Mouse (Mus musculus) retina, postnatal 7 days (tissue): ENCODE results near the gene Borcs7.
A peak's percentile ranks its signal among the peaks of the same experiment; 100 is the strongest.

ENCODE experiments used
- DNase-seq: peaks from one replicate; pipeline ENCODE4 v3.0.0-alpha.2; 2012; ENCODE audit warnings: low read depth, low spot score

Borcs7 gene

DNA sequence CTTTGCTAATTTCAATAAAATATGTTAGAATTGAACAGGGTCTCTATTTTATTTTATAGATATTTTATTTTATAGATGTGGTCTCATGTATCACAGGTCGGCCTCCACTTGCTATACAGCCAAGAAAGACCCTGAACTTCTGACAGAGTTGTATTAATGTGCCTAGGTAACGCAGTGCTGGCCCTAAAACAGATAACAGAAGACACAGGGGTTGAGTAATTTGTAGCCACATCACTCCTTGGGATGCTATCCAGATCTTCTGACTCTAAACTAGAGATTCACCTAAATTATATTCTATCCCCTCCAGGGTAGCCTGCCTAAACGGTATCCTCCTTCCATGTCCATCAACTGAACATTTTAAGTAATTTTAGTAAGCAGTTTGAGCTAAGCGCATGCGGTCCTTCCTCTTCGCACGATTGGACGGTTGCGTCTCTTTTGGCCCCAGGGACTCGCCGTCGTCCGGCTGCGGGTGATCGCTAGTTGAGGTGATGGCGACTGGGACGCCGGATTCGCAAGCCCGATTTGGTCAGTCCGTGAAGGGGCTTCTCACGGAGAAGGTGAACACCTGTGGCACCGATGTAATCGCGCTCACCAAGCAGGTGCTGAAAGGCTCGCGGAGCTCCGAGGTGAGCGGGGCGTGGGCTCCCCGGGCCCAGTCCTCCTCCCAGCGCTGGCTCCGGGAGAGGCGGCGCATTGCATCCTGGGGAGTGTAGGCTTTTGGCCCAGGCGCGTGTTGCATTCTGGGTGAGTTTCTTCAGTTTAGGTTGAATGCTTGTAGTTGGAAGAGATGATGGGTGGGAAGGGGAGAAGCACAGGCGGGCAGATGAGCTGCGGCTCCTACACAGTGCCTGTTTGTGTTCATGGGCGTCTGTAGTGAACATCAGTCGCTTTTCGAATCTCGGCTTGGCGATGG, at the start of gene Borcs7:
Gene Borcs7, plus strand, starts transcription at position 447 of the 913 bp plus-strand sequence.
- peak; percentile 73 for DNase-seq

DNA sequence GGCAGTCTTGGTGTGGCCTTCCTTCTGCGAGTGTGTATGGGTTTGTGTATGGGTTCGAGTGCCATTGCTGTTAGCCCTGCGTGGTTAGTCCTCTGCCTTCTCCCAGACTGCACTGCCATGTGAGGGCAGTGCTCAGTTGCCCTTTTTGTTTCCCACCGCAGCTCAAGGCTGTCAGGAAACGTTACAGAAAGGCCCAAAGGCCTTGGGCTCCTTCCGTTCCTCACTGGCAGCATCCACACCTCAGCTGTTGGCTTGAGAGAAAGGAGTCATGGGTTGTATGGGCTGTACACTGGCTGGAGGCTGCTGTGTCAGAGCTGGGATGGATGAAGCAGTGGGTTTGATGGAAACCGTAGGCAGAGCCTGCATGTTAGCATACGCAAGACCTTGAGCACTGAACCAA, 48.9 kb upstream of the Borcs7 start:
- no peak for DNase-seq

DNA sequence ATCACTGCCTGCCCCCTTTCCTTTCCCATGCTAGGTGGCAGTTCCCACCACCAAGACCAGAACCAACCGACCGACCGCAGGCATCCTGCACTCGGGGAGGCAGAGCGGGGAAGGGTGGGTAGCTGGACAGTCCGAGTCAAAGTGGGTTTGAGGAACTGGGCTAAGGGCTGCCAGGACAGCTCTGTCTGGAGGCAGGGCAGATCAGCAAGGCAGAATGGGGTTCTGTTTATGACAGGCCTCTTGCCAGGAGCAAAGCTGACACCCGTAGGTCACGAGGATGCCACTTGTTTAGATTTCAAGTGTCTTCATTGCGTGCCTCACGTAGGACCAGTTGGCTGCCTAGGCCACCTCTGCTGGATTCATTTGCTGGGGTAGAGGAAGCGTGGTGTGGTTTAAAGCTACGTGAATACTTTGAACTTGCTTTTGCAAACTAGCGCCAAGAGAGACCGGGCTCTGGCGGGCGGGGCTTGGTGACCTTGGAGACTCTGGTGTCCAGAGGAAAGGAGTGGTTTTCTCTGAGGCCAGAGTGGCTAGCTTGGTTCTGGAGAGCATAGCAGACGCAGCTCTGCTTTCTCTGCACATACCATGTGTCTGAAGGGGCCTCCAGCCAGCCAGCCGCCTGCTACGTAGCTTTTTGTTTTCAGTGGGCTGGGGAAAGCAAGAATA, 48.2 kb upstream of the Borcs7 start:
- no peak for DNase-seq

- DNase-seq: no peak
These were observed 47.5 kb upstream of the Borcs7 start for GRCm38 (mm10) chr19:46642136-46642753.

GRCm38 (mm10) chr19:46643236-46643635, 46.5 kb upstream of the Borcs7 start:
- no peak for DNase-seq

DNA sequence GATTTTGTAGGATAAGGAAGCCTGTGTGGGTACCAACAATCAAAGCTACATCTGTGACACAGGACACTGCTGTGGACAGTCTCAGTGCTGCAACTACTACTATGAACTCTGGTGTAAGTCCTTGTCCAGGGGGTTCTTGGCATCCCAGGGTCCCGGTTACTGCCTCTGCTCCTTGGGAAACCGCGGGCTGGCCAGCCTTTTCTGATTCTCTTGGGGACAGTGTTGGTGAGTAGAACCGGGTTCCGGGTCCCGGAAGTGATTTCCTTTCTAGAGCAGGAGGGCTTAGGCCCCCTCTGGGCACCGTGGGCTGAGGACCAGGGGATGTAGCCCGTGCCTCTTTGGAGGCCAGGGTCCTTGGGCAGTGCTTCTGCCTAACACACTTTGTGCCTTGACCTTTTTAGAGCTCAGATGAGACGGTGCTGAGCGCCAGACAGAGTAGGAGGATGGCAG, 45.3 kb upstream of the Borcs7 start:
- DNase-seq: no peak

DNA sequence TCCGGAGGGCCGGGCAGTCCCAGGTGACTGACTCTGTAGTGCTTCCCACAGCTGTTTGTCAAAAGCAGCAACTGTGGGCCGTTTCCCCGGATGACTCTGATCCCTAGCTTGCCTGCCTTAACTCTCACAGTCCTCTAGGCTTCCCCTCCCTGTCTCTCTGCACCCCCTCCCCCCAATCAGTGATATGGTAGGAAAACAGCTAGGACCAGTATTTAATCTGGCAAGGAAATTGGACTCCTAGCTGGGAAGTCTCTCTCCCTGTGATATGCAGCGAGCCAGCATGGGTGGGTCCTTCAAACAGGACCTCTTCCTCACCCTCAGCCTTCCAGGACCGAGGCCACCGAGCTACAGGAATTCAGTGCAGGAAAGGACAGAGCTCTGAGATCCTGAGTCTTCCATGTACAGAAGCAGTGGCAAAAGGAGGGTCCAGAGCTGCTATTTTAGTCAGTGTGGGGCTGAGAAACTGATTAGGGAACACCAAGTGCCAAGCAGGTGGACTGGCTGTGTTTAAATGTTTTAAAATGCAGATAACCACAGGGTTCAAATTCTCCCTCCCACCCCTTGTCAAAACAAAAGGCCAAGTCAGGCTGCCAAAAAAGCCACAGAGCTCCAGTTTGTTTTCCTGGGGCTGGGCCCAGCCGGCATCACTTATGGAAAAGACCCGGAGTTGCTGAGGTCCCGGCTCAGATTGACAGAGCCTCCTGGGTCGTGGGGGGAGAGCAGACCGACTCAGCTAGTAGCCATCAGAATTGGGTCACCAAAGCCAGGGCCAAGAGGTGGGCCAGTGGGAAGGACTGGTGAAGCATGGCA, 44.7 kb upstream of the Borcs7 start:
- DNase-seq: no peak

GRCm38 (mm10) chr19:46646041-46646481, 43.6 kb upstream of the Borcs7 start:
- no peak for DNase-seq

- no peak for DNase-seq
These were observed 42.5 kb upstream of the Borcs7 start for GRCm38 (mm10) chr19:46647254-46647653.

DNA sequence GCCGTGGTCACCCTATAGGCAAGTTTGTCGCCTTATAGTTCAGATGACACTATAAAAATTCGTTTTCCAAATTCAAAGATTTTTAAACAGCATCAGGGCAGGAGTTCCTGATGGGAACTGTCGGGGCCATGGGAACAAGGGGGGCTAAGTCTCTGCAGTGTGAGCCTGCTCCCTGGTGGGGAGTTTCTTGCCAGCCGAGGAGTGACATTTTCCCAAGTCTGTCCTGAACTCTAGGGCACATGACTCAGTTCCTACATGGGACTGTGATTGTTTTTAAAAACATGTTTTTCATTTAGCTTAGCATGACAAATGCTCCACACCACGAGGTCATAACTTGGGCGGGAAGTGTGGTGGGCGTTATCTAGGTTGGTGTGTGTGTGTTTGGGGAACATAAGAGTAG, 41.9 kb upstream of the Borcs7 start:
- no peak for DNase-seq

GRCm38 (mm10) chr19:46648565-46648964, 41.1 kb upstream of the Borcs7 start:
- no peak for DNase-seq

- DNase-seq: no peak
These were observed 36.5 kb upstream of the Borcs7 start for GRCm38 (mm10) chr19:46653188-46653587.

GRCm38 (mm10) chr19:46653616-46654235, 36.0 kb upstream of the Borcs7 start:
- DNase-seq: no peak

DNA sequence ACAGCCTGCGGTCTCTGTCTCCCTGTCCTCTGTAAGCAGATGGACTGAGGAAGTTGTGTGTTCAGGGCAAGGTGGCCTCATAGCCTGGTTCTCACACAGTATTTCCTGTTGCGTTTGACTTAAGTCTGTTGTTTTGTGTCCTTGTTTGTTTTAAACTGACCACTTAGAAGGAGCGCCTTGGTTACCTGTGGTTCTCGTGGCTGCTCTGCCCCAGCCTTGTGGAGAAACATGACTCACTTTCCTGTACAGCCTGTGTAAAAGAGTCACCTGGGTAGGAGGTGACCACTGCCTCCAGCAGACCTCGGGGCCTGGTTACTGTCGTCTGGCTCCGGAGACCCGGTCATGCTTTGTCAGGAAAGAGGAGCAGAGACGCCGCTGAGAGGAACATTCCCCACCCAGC, 34.1 kb upstream of the Borcs7 start:
- no peak for DNase-seq

GRCm38 (mm10) chr19:46656151-46656840, 33.4 kb upstream of the Borcs7 start:
- no peak for DNase-seq

- DNase-seq: no peak
These were observed 32.2 kb upstream of the Borcs7 start for GRCm38 (mm10) chr19:46657339-46658020.

DNA sequence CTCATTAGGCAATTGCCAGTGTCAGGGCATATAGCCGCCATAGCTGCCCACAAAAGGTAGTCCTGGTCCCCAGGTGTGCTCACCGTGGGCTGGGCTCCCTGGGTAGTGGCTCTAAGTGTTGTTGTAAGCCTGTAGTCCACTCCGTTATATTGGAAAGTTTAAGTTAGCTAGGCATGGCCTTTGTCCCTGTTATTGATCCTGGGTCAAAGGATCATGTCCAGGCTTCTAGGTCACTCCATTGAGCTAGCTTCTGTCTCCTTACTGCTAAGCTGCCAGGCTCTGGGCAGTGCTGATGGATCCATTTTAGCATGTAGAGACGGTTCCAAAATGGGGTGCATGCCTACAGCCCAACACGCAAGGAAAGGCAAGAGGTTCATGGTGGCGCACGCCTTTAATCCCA, 31.4 kb upstream of the Borcs7 start:
- no peak for DNase-seq

DNA sequence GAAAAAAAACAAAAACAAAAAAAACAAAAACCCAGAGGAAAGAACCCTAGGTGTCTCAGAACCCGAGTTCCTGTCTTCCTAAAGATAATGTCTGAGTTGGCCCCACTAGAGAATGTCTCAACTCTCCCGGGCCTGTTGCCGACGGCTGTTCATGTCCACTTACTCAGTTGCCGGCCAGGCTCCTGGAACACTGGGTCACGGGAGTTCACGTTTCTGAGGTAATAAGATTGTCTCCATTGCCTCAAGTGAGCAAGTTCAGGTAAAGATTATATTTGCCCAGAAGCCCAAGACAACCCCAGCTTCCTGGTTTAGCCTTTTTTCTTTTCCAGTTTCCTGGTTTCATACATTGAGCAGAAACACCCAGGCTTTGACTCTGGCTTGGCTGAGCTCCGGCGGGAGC, 30.9 kb upstream of the Borcs7 start:
- no peak for DNase-seq

DNA sequence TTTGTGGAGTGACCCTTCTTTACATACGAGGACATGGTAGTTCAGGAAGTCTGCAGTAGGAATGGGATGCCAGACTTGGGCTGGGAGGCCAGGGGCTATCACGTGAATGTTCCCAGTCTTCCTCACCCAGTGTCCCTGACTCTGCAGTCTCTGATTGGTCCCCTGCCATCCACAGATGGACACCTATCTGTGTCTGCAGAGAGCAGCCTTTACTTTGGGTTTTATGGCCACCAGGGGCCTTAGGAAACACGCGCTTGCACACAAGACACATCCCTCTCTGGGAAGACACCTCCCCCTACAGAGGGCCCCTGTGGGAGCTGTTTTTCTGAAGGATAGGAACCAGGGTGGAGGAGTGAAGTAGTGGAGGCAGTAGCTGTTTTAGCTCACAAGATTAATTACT, 28.2 kb upstream of the Borcs7 start:
- no peak for DNase-seq

- DNase-seq: no peak
These were observed 27.5 kb upstream of the Borcs7 start for GRCm38 (mm10) chr19:46662214-46662613.
